Mouse (Mus musculus): ENCODE data around the gene Fdx1l.

Gene Fdx1l

GRCm38 (mm10) chr9:21028560-21029110 lies 44.8 kb downstream of the Fdx1l start:
- no peak for DNase-seq (ENCODE audit: low spot score)

DNA sequence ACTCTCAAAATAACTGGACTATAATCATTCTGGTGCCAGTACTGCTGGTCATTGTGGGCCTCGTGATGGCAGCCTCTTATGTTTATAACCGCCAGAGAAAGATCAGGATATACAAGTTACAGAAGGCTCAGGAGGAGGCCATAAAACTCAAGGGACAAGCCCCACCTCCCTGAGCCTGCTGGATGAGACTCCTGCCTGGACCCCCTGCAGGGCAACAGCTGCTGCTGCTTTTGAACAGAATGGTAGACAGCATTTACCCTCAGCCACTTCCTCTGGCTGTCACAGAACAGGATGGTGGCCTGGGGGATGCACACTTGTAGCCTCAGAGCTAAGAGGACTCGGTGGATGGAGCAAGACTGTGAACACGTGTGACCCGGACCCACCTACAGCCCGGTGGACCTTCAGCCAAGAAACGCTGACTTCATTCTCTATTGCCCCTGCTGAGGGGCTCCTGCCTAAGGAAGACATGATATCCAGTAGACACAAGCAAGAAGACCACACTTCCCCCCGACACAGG lies 45.6 kb downstream of the Fdx1l start:
- no peak for DNase-seq (ENCODE audit: low spot score)

- DNase-seq (ENCODE audit: low spot score), result no peak
These were observed 46.6 kb downstream of the Fdx1l start for GRCm38 (mm10) chr9:21026849-21027248.

DNA sequence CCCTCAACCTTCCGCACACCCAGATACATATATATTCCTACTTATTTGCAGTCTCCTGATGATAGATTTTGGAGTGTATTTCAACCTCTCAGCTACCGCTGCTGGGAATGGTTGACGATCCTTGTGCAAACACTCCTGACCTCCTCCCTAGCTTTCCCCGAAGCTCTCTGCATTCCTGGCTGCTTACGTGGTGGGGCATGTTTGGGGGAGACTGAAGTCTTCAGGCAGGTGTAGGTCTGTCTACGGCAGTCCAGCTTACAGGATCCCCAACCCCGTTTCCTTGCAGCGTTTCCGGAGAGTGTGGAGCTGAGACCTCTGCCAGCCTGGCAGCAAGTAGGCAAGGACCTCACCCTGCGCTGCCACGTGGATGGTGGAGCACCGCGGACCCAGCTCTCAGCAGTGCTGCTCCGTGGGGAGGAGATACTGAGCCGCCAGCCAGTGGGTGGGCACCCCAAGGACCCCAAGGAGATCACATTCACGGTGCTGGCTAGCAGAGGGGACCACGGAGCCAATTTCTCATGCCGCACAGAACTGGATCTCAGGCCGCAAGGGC lies 48.1 kb downstream of the Fdx1l start:
- DNase-seq (ENCODE audit: low spot score), result no peak

- no peak for DNase-seq (ENCODE audit: low spot score)
These were observed 50.7 kb downstream of the Fdx1l start for GRCm38 (mm10) chr9:21022726-21023125.

GRCm38 (mm10) chr9:21022288-21022687 lies 51.1 kb downstream of the Fdx1l start:
- DNase-seq (ENCODE audit: low spot score), result no peak

DNA sequence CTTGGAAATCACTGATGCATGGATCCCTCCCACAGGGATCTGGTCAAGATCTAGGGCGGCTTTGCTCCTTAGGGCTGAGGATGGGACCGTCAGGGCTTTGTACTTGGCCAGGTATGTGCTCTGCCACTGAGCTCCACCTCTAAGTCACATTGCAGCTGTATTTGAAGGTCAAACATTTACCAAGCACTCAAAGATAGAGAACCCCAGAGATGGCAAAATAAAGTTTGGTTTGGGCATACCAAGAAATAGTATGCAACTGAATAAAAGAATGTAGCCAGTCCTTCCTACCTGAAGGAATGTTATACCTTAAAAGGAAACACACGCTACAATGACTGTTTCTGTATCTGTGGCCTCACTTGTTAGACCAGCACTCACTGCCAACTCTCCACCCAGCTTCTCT lies 52.1 kb downstream of the Fdx1l start:
- DNase-seq (ENCODE audit: low spot score), result no peak

DNA sequence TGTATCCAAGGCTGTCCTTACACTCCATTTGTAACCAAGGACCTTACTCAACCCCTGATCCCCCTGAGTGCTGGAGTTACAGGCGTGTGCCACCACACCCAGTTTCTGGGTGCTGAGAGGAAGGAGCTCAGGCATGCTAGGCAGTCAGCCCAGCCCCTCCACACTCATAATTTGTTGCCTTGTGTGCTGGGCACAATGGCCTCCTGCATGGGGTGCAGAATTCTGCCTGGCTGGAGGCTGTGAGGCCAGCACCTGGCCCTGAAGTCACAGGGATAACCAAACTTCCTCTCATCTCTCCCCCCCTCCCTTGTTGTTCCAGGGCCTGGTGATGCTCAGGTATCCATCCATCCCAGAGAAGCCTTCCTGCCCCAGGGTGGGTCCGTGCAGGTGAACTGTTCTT lies 54.8 kb downstream of the Fdx1l start:
- DNase-seq (ENCODE audit: low spot score), result no peak
